Mouse (Mus musculus): ENCODE data around the gene Mgat1. TPM values are rescaled to one million over a fixed set of nuclear protein-coding genes. Genes with fewer than 3 reads are reported as not detected.

Gene Mgat1
- total and polyA plus RNA-seq, 2 experiments from 2014 or later, result 33.9 to 88.1 TPM

DNA sequence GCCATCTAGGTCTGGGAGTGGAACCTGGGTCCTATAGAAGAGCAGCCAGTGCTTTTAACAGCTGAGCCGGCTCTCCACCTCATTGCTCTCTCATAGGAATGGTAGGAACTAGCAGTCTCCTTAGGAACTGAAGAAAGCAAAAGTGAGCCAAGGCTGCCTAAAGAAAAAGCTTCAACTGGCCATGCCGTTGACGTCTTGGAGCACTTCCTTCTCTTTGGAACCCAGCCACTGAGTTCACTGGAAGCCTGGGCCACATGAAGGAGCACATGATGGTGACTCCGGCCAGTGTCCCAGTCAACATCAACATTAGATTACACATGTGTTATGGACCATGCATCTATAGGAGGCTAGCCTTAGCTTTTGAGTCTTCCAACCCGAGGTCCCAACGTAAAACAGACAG, 9.0 kb downstream of the Mgat1 start:
- H3K36me3 ChIP-seq (ENCODE audit: insufficient read depth, low read length), result peaks cover 3% of the 10 kb centered on the region; the same call in 1 of the 2 replicates
- H3K27me3 ChIP-seq (ENCODE audit: insufficient read depth, low read length), result no peaks in the 10 kb centered on the region
- no peak overlapping the region for H3K4me3 ChIP-seq (ENCODE audit: low read depth, low read length)
- no peak overlapping the region for H3K27ac ChIP-seq (ENCODE audit: low read depth, low read length)
- no peak for ATAC-seq (ENCODE audit: low FRiP score)
- H3K9me3 ChIP-seq (ENCODE audit: low read length), result no peaks in the 10 kb centered on the region
- no peak for DNase-seq (ENCODE audit: low spot score)
- H3K4me1 ChIP-seq (ENCODE audit: insufficient read depth, low read length), result peaks cover 6% of the 10 kb centered on the region
- no peak overlapping the region for H3K4me2 ChIP-seq (ENCODE audit: low read depth, low read length, poor library complexity, severe bottlenecking)
- no peak for TF ChIP-seq CTCF (IDR thresholded peaks at IDR 0.05)
- 88% methylated on average over 6 of the region's 6 CpGs for WGBS
- no peak overlapping the region for H3K9ac ChIP-seq (replicated peaks; ENCODE audit: low read length, poor library complexity, severe bottlenecking)

GRCm38 (mm10) chr11:49259296-49259695, 15.3 kb downstream of the Mgat1 start:
- H3K9ac ChIP-seq (replicated peaks; ENCODE audit: low read length, poor library complexity, severe bottlenecking), result no peak overlapping the region
- H3K9me3 ChIP-seq (ENCODE audit: low read length), result no peaks in the 10 kb centered on the region
- ATAC-seq (ENCODE audit: low FRiP score), result no peak
- WGBS, result 93% methylated on average over 2 of the region's 2 CpGs
- no peak for DNase-seq (ENCODE audit: low spot score)
- no peaks in the 10 kb centered on the region for H3K4me1 ChIP-seq (ENCODE audit: insufficient read depth, low read length)
- peaks cover 19% of the 10 kb centered on the region for H3K36me3 ChIP-seq (ENCODE audit: insufficient read depth, low read length)
- TF ChIP-seq CTCF (IDR thresholded peaks at IDR 0.05), result no peak
- no peak overlapping the region for H3K4me2 ChIP-seq (ENCODE audit: low read depth, low read length, poor library complexity, severe bottlenecking)
- no peak overlapping the region for H3K4me3 ChIP-seq (ENCODE audit: low read depth, low read length)
- no peak overlapping the region for H3K27ac ChIP-seq (ENCODE audit: low read depth, low read length)
- no peaks in the 10 kb centered on the region for H3K27me3 ChIP-seq (ENCODE audit: insufficient read depth, low read length)

- no peak for ATAC-seq (ENCODE audit: low FRiP score)
- Histone ChIP-seq H3K27me3 (ENCODE audit: insufficient read depth, low read length) (no peaks in the 10 kb centered on the region), H3K27ac (ENCODE audit: low read depth, low read length) (no peak overlapping the region), H3K9me3 (ENCODE audit: low read length) (no peaks in the 10 kb centered on the region), H3K36me3 (ENCODE audit: insufficient read depth, low read length) (peaks cover 19% of the 10 kb centered on the region), H3K4me3 (ENCODE audit: low read depth, low read length) (no peak overlapping the region), H3K9ac (replicated peaks; ENCODE audit: low read length, poor library complexity, severe bottlenecking) (no peak overlapping the region), H3K4me1 (ENCODE audit: insufficient read depth, low read length) (no peaks in the 10 kb centered on the region), H3K4me2 (ENCODE audit: low read depth, low read length, poor library complexity, severe bottlenecking) (no peak overlapping the region)
- DNase-seq (ENCODE audit: low spot score), result no peak
- no peak for TF ChIP-seq CTCF (IDR thresholded peaks at IDR 0.05)
- 82% methylated on average over 1 of the region's 1 CpGs for WGBS
These were observed 15.8 kb downstream of the Mgat1 start for GRCm38 (mm10) chr11:49259829-49260228.

DNA sequence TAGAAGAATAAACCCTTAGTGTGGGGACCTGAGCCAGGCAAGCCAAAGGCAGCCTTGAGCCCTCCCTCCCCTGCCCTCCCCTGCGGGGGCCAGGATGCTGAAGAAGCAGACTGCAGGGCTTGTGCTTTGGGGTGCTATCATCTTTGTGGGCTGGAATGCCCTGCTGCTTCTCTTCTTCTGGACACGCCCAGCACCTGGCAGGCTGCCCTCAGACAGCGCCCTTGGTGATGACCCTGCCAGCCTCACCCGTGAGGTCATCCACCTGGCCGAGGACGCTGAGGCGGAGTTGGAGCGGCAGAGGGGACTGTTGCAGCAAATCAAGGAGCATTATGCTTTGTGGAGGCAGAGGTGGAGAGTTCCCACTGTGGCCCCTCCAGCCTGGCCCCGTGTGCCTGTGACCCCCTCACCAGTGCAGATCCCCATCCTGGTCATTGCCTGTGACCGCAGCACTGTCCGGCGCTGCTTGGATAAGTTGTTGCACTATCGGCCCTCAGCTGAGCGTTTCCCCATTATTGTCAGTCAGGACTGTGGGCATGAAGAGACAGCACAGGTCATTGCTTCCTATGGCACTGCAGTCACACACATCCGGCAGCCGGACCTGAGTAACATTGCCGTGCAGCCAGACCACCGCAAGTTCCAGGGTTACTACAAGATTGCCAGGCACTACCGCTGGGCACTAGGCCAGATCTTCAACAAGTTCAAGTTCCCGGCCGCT, 16.8 kb downstream of the Mgat1 start:
- no peak overlapping the region for H3K27ac ChIP-seq (ENCODE audit: low read depth, low read length)
- H3K27me3 ChIP-seq (ENCODE audit: insufficient read depth, low read length), result no peaks in the 10 kb centered on the region
- H3K4me2 ChIP-seq (ENCODE audit: low read depth, low read length, poor library complexity, severe bottlenecking), result no peak overlapping the region
- ATAC-seq (ENCODE audit: low FRiP score) (no peak), DNase-seq (ENCODE audit: low spot score) (no peak)
- TF ChIP-seq CTCF (IDR thresholded peaks at IDR 0.05), result no peak
- no peak overlapping the region for H3K9ac ChIP-seq (replicated peaks; ENCODE audit: low read length, poor library complexity, severe bottlenecking)
- 93% methylated on average over 21 of the region's 21 CpGs for WGBS
- no peaks in the 10 kb centered on the region for H3K9me3 ChIP-seq (ENCODE audit: low read length)
- peaks cover 19% of the 10 kb centered on the region for H3K36me3 ChIP-seq (ENCODE audit: insufficient read depth, low read length)
- no peaks in the 10 kb centered on the region for H3K4me1 ChIP-seq (ENCODE audit: insufficient read depth, low read length)
- no peak overlapping the region for H3K4me3 ChIP-seq (ENCODE audit: low read depth, low read length)

- Histone ChIP-seq H3K9me3 (ENCODE audit: low read length) (no peaks in the 10 kb centered on the region), H3K9ac (replicated peaks; ENCODE audit: low read length, poor library complexity, severe bottlenecking) (no peak overlapping the region), H3K27me3 (ENCODE audit: insufficient read depth, low read length) (no peaks in the 10 kb centered on the region), H3K4me3 (ENCODE audit: low read depth, low read length) (no peak overlapping the region), H3K27ac (ENCODE audit: low read depth, low read length) (no peak overlapping the region), H3K36me3 (ENCODE audit: insufficient read depth, low read length) (peaks cover 19% of the 10 kb centered on the region), H3K4me1 (ENCODE audit: insufficient read depth, low read length) (no peaks in the 10 kb centered on the region), H3K4me2 (ENCODE audit: low read depth, low read length, poor library complexity, severe bottlenecking) (no peak overlapping the region)
- no peak for ATAC-seq (ENCODE audit: low FRiP score)
- 96% methylated on average over 14 of the region's 14 CpGs for WGBS
- DNase-seq (ENCODE audit: low spot score), result no peak
- no peak for TF ChIP-seq CTCF (IDR thresholded peaks at IDR 0.05)
These were observed 17.4 kb downstream of the Mgat1 start for GRCm38 (mm10) chr11:49261313-49261855.

DNA sequence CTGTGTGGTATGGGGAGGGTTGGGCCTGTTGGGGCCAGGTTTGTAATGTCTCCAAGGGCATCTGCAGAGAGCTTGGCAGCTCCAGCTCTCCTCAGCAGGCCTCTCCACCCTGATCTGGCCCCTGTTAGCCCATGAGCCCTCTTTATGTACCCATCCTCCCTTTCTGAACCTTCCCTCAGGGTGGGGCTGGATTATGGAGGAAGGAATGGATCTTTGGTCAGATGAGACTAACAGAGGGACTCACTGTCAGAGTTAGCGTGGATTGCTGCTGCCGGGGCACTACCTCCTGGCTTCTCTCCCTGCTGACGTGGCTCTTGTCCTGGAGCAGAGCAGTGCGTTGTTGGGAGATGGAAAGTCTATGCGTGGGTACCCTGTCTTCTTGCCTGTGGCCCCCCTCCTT, 18.3 kb downstream of the Mgat1 start:
- Histone ChIP-seq H3K9me3 (ENCODE audit: low read length) (no peaks in the 10 kb centered on the region), H3K27me3 (ENCODE audit: insufficient read depth, low read length) (no peaks in the 10 kb centered on the region), H3K4me1 (ENCODE audit: insufficient read depth, low read length) (no peaks in the 10 kb centered on the region), H3K27ac (ENCODE audit: low read depth, low read length) (no peak overlapping the region), H3K4me2 (ENCODE audit: low read depth, low read length, poor library complexity, severe bottlenecking) (no peak overlapping the region), H3K4me3 (ENCODE audit: low read depth, low read length) (no peak overlapping the region), H3K36me3 (ENCODE audit: insufficient read depth, low read length) (peaks cover 19% of the 10 kb centered on the region), H3K9ac (replicated peaks; ENCODE audit: low read length, poor library complexity, severe bottlenecking) (no peak overlapping the region)
- WGBS, result 84% methylated on average over 5 of the region's 5 CpGs
- no peak for DNase-seq (ENCODE audit: low spot score)
- ATAC-seq (ENCODE audit: low FRiP score), result no peak
- TF ChIP-seq CTCF (IDR thresholded peaks at IDR 0.05), result no peak

Data from midbrain, postnatal 0 days (tissue).